Mouse (Mus musculus) adrenal gland, postnatal 10 days (tissue): ENCODE data around the gene Hilpda. TPM values are rescaled to one million over a fixed set of nuclear protein-coding genes. Genes with fewer than 3 reads are reported as not detected.

ENCODE experiments used
- total RNA-seq, 2 experiments: library from RNA; stranded (reverse); gene quantifications; 2 replicates each; pipeline ENCODE4 v1.2.3; 2021

Gene Hilpda
- total RNA-seq, 2 experiments from 2014 or later = 9.5 to 14.1 TPM

Other genes starting within 250 kb of the Hilpda start
- gene Lep, start 212.3 kb upstream of the Hilpda start, total RNA-seq = 1 to 10 TPM; 6.8 to 8.6 TPM
- 10 to 100 TPM; 21.4 to 29.1 TPM for gene Rbm28, start 107.5 kb upstream of the Hilpda start, total RNA-seq
- 1 to 10 TPM; 4.2 to 5.6 TPM for gene Prrt4, start 92.9 kb upstream of the Hilpda start, total RNA-seq
- gene Impdh1, start 56.1 kb upstream of the Hilpda start, total RNA-seq = 100 to 1,000 TPM; 351 to 403 TPM
- under 1 TPM in 1 of 2 experiments, not detected in 1; 0.70 TPM for gene Fam71f2, start 7.1 kb downstream of the Hilpda start, total RNA-seq
- not detected for gene Fam71f1, start 46.7 kb downstream of the Hilpda start, total RNA-seq
- gene Calu, start 75.6 kb downstream of the Hilpda start, total RNA-seq = 100 to 1,000 TPM; 194 TPM
- not detected for gene Opn1sw, start 116.0 kb downstream of the Hilpda start, total RNA-seq
- gene Ccdc136, start 123.8 kb downstream of the Hilpda start, total RNA-seq = 1 to 10 TPM; 3.5 to 6.7 TPM
- 10 to 100 TPM; 17.6 to 41.6 TPM for gene Flnc, start 160.8 kb downstream of the Hilpda start, total RNA-seq
- 100 to 1,000 TPM; 183 to 191 TPM for gene Atp6v1f, start 195.2 kb downstream of the Hilpda start, total RNA-seq
- gene Atp6v1fnb, start 198.9 kb downstream of the Hilpda start, total RNA-seq = under 1 TPM in 1 of 2 experiments, not detected in 1; 0.45 TPM
- gene Kcp, start 235.5 kb downstream of the Hilpda start, total RNA-seq = 1 to 10 TPM; 7.0 to 7.1 TPM